Mouse (Mus musculus) testis, adult 2 months (tissue): Measurements from ENCODE around the gene Gfy.
"Not testable (repeated sequence)": the region's sequence is repeated elsewhere in the genome, so short reads cannot be mapped to it uniquely, and the experiment has no call there.

Experiments used
- CTCF ChIP-seq: fragments of 200-500 bp; IDR thresholded peaks from 2 replicates; pipeline ENCODE4 v1.5.1; 2012; ENCODE audit warnings: low read depth, mild to moderate bottlenecking, inconsistent platforms, low read length, moderate library complexity; ENCODE audit not compliant: control insufficient read depth, insufficient read depth, insufficient replicate concordance
- POLR2A ChIP-seq: fragments of 200-500 bp; IDR thresholded peaks from 2 replicates; pipeline ENCODE4 v1.6.1; 2012; ENCODE audit warnings: low read depth, mild to moderate bottlenecking, inconsistent platforms, low read length, moderate library complexity; ENCODE audit not compliant: control insufficient read depth

DNA sequence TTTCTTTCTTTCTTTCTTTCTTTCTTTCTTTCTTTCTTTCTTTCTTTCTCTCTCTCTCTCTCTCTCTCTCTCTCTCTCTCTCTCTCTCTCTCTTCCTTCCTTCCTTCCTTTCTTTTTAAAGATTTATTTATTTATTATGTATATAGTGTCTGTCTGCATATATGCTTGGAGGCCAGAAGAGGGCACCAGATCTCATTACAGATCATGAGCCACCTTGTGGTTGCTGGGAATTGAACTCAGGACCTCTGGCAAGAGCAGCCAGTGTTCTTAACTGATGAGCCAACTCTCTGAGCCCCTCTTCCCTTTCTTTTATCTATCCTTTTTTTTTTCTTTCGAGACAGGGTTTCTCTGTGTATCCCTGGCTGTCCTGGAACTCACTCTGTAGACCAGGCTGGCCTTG lies 5.6 kb downstream of the Gfy start:
- TF ChIP-seq POLR2A, CTCF: not testable (repeated sequence)
